Mouse (Mus musculus): ENCODE results near the gene Dmap1.

- TF ChIP-seq FLI1 (IDR thresholded peaks at IDR 0.05; ENCODE audit: low read length) (no peak), GATA1 (IDR thresholded peaks at IDR 0.05; ENCODE audit: borderline replicate concordance, low read length) (no peak)
Observed at GRCm38 (mm10) chr4:117654703-117655499, 27.2 kb downstream of the Dmap1 start.
